Mouse (Mus musculus) layer of hippocampus, adult 9-10 months (tissue): ENCODE results near the gene Prkca.
A peak's percentile ranks its signal among the peaks of the same experiment; 100 is the strongest.

Experiments
- DNase-seq: peaks from one replicate; pipeline ENCODE4 v3.0.0; 2022; ENCODE audit warnings: low spot score

Prkca gene

GRCm38 (mm10) chr11:108063096-108063495 lies 280.6 kb downstream of the Prkca start:
- no peak for DNase-seq

DNA sequence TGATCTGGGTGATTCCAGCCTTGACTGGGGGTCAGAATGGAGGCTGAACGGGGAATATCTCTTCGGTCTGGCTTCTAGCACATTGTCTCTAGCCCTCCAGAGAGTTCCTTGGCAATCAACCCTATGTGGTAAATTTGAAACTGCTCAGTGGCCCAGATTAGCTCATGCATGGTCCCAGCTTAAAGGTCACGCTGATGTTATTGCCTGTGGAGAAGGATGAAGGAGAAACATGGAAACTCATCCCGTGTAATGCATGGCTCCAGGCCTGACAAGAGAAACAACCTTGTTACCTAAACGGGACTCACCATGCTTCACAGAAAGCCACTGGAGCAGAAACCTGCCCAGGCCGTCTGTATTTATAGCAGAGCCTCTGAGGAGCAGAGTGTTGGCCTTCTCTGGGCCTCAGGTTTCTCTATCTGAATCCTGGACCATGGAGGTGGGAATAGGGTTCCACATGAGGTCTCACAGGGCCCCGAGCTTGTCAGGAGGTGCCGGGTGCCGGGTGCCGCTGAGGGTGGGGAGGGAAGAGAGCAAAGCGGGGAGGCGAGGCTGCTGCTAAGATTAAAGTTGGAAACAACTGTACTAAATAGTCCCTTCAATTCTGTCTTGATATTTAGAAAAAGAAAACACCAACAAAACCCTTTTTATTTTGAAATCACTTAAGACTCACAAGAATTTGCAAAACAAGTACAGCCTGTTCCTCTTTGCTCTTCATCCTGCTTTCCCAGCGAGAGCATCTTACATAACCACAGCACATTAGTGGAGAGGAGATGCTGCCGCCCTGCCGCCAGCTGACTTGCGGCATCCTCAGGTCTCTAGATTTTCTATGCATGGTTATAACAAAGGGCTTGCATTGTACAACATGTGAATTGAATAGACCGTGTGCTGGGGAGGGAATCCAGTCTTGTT lies 281.9 kb downstream of the Prkca start:
- no peak for DNase-seq

DNA sequence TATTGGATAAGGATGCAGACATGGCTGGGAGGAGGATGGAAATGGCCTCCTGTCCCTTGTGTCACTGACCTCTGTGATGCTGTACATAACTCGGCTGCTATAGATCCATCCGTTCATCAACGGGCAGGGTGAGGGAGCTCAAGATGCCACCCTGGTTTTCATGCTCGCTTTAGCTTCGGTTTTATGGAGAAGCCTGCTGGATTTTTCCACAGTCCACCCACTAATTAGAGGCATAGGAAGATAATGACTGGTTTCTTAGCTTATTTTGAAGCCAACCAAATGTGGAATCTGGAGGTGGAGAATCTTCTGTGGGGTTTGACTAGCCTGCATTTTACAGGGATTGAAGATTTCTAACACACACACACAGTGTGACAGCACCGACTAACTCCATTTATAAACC lies 286.6 kb downstream of the Prkca start:
- DNase-seq, result no peak

DNA sequence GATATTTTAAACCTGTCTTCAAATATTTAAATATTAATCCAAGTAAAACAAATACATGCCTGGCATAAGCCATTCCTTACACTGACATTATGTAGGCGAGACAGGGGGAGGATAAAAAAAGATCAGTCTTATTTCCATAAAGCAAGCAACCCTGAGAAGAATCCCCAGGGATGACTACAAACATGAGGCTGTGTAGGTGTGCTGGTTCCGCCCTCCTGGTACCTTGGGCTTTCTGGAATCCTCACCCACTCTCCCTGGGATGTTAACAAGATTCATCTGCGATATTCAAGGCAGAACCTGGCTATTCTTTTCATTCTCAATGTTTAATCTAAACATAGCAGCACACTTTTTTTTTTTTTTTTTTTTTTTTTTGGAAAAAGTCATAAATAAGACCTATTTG lies 289.1 kb downstream of the Prkca start:
- no peak for DNase-seq

DNA sequence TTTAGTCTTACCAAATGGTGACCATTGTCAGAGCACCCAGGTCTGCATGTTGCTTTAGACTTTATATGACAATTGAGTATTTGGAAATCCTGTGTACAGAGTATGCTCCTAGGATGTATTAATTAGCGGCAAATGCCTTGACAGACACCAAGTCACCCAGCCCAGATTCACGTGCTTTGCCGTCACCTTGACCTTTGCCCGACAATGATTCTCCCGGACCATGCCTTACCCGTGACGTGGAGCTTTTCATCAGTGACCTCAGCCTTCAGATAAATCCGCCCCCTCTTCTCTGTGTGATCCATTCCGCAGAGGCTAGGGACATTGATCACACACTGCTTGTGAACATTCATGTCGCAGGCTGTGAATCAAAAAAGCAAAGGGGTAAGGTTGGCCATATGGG lies 290.0 kb downstream of the Prkca start:
- DNase-seq, result no peak

DNA sequence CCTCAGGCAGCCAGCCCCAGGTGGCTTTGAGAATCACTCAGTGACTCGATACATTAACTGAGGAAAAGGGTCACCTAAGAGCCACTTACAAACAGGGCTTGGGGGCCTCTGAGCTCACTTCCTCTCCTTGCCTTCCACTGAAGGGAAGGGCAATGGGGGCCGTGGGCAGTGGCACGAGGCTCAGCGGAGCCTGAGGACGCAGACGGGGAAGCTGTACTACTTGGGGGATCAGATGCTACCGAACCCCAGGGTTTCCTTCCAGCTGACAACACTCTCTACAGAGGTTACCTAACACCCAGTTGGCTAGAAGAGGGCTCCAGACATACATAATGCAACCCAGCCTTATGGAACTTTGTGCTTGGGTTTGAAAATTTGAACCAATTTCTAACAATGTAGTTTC lies 302.1 kb downstream of the Prkca start:
- no peak for DNase-seq

DNA sequence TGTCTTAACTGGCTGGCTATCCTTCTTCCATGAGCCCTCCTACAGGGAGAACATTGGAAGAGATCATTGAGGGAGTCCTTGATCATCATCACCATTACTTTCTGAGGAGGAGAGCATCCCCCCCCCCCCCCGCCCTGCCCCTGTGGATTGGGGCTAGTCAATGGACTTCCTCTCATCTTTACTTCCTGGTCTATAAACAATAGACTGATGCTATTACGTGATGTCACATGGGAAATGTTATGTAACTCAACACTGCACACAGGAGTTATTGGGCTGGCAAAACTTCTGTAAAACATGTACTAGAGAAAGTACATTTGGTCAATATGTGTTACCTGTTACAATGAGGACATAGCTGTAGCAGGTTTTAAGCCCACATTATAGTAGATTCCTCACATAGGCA lies 302.9 kb downstream of the Prkca start:
- no peak for DNase-seq

- no peak for DNase-seq
Measured at GRCm38 (mm10) chr11:108039761-108040160, 304.0 kb downstream of the Prkca start.

DNA sequence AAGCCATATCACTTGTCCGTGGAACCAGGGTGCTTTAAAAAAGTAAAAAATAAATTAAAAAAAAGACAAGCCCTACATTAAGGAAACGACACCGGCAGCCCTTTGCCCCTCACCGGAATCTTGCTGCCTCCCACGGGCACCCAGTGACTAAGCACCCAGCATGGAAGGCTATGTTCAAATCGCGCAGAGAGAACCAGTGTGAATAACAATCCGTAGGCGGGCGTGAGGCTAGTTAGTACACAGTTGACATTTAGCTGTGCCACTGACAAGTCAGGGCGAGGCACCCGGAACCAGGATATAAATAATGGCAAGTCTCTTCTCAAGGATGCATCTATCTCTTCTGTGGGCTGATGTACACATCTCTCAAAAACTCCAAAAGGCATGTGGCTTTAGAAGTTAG lies 304.7 kb downstream of the Prkca start:
- no peak for DNase-seq

DNA sequence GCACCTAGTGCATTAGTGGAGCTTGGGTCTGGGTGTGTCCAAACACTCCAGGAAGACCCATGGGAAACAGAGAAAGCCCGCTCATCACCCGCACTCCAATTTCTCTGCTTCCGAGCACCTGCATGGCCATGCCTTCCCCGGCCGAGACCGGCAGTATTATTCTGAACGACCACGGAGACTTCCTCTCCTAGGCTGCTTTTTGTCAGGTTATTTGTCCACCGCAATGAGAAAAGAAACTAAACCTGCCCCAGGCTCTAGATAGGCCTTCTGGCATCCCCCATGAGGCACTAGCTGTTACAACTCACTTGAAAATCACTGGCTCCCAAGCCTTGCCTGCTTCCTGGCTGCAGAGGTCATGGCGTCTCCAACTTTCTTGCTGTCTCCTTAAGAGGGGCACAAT lies 307.4 kb downstream of the Prkca start:
- no peak for DNase-seq

DNA sequence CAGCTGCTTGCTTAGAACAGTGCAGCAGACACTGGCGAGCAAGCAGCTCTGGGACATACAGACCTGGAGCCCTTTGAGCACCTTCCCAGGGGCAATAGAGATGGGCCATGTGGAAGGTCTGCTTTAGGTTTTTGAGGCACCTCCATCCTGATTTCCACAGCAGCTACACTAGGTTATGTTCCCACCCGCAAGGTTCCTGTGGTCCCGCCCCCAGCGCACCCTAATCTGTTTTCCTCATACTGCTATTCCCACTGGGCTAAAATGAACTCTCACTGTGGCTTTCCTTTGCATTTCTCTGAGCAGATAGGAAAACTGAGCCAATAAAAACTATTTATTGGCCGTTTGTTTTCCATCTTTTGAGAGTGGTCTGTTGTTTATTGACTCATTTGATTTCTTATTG lies 308.0 kb downstream of the Prkca start:
- no peak for DNase-seq

GRCm38 (mm10) chr11:108034376-108034775 lies 309.4 kb downstream of the Prkca start:
- no peak for DNase-seq

DNA sequence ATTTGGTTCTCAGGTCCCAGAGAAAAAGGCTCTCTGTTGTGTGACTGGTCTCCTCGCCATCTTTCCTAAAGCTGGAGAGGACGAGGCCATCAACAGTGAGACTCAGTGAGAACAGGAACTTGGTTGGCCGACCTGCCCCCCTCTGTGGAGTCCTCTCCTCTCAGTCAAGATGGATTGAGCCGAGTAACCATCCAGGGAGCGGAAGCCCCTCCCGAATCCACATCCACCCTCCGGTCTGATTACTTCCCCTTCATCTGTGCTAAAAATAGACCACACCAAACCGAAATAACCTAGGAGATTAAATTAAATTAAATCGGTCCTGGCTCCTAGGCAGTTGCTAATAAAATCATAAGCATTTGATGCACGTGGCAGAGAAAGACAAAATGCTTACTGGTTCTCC lies 311.2 kb downstream of the Prkca start:
- no peak for DNase-seq

DNA sequence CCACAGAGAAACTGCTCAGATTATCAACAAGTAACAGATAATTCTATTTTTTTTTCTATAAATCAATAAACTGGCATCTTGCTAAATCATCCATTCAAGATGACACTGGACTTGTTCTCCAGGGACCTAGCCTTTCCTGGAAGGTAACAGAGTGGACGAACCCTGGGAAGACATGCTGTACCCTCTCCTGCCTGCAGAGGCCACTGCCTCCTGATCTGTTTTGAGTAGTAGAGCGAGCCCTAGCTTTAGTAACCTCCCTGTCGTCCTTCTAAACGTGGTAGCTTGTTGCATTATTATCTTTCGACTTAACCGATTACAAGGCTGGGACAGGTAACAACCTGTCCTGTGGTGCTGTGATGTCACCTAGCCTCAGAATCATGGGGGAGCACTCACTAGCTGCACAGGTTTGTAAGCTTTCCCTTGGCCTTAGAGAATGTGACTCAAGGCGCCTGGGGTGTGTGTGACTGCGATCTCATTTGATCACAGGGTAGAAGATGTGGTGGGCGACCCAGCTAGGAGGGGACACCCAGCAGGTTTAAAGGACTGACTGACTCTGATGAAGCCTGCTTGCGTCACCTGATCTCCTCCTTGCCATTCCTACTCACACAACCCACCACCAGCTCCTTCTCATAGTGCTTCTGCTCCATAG lies 312.6 kb downstream of the Prkca start:
- DNase-seq, result no peak

DNA sequence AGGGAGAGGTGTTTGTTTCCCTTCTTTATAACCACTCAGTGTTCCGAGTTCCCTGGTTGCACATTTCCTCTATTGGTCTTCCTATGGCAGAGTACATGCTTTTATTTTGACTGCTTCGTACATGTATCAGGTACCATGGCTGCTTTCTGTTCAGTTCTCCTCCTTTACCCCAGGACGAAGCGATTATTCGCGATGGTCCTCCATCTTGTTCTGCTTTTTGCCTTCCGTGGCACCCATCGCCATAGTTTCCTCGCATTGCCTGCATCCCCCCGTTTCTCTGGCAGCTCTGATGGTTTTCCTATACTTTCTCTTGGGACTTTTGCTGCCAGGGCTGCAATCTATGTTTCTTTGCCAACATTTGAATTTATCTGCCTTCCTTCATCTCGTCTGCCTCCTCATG lies 314.4 kb downstream of the Prkca start:
- DNase-seq, result no peak

DNA sequence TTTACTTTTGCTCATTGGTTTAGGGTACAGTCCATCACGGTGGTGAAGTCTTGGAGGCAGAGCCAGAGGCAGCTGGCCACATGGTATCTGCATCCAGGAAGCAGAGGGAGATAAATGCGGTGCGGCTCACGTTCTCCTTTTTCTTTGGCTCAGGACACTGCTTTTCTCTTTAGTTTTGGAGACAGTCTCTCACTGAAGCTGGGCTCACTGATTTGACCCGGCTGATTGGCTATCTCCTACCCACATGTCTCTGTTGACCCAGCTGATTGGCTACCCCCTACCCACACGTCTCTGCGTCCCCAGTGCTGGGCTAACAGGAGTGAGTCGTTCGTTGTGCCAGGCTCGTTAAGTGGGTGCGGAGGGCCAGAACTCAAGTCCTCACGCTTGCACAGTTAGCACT lies 315.3 kb downstream of the Prkca start:
- DNase-seq, result no peak

- no peak for DNase-seq
Measured at GRCm38 (mm10) chr11:108025726-108026425, 317.9 kb downstream of the Prkca start.

DNA sequence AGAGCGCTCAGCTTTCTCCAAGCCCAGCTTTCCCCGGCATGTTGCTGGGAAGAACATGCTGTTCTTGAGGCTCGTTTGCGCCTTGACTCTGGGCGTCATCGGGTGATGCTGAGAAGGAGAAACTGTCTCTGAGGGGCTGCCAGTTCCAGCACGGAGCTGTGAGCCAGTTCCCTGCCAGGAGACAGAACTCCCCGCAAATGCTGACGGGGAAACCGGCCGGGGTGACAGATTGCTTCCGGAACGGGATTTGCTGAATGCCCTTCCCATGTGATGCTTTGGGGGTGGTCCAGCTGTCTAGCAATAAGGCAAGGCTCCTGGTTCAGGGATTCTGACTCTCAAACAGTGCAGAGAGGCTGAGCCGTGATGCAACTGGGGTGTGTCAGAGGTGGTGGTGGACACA lies 320.5 kb downstream of the Prkca start:
- peak; percentile 73 for DNase-seq

- no peak for DNase-seq
Measured at GRCm38 (mm10) chr11:108020889-108021288, 322.8 kb downstream of the Prkca start.

DNA sequence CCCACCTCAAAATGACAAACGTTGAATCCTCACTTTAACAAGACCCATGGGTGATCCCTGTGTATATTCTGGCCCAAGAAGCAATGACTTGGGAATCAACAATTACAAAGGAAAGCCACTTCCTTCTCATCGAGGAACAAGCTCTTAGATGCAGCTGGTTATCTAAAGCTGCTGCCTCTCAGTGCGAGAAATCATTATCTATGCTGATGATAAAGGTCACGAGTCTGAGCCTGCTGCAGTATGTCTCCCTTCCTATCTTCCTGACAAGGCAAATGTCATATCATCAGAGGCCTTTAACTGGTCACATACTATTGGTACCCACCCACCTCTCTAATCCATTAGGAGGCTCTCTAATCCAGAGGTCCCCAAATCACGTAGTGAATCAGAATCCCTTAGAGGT lies 328.4 kb downstream of the Prkca start:
- no peak for DNase-seq

GRCm38 (mm10) chr11:108013390-108013789 lies 330.3 kb downstream of the Prkca start:
- DNase-seq, result no peak

- DNase-seq, result no peak
Measured at GRCm38 (mm10) chr11:108010465-108010864, 333.3 kb downstream of the Prkca start.

DNA sequence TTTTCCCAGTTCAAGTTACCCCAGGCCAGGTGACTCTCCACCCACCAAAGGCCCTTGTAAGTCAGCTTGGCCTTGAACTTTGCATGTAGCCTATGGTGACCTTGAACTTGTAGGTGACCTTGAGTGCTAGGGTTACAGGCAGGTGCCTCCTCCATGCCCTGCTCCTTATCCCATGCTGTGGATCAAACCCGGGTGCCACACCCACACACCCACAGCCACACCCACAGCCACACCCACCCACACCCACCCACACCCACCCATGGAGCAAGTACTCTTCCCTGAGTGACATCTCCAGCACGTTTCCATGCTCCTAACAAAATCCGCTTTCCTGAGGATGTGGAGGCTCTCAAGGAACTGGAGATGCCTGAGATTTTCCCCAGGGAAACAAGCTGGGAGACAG lies 344.8 kb downstream of the Prkca start:
- DNase-seq, result no peak
